Mouse (Mus musculus): ENCODE results near the gene Rora.

GRCm38 (mm10) chr9:69343881-69344280, 690.3 kb downstream of the Rora start:
- TF ChIP-seq CTCF (conservative IDR thresholded peaks at IDR 0.05; ENCODE audit: low read length) (no peak), POU5F1 (IDR thresholded peaks at IDR 0.05; ENCODE audit: borderline replicate concordance, low read length) (no peak)

All from E14TG2a.4 (cell line).